Mouse (Mus musculus) midbrain, embryonic 10.5 days (tissue): Measurements from ENCODE around the gene Gm42742. TPM values are rescaled to one million over a fixed set of nuclear protein-coding genes. Genes with fewer than 3 reads are reported as not detected.
A peak's percentile ranks its signal among the peaks of the same experiment; 100 is the strongest.

Source experiments
- DNase-seq: peaks from one replicate; pipeline ENCODE4 v3.0.0-alpha.2; 2017; ENCODE audit warnings: low spot score
- H3K27ac ChIP-seq: fragments of 300-500 bp; sonication (generic); replicated peaks from 2 replicates; pipeline ENCODE4 v1.5.1; 2016; ENCODE audit warnings: mild to moderate bottlenecking
- H3K27me3 ChIP-seq: fragments of 300-500 bp; sonication (generic); 2 replicates; pipeline ENCODE4 v1.6.1; 2016; ENCODE audit warnings: low read depth, mild to moderate bottlenecking; ENCODE audit not compliant: poor library complexity, severe bottlenecking
- H3K36me3 ChIP-seq: fragments of 300-500 bp; sonication (generic); 2 replicates; pipeline ENCODE4 v1.6.1; 2016; ENCODE audit warnings: mild to moderate bottlenecking, moderate library complexity
- H3K4me1 ChIP-seq: fragments of 300-500 bp; sonication (generic); 2 replicates; pipeline ENCODE4 v1.6.1; 2016
- H3K4me3 ChIP-seq: fragments of 300-500 bp; sonication (generic); 2 replicates; pipeline ENCODE4 v1.5.1; 2016; ENCODE audit warnings: mild to moderate bottlenecking, moderate library complexity
- H3K9me3 ChIP-seq: fragments of 300-500 bp; sonication (generic); replicated peaks from 2 replicates; pipeline ENCODE4 v1.6.1; 2016; ENCODE audit warnings: mild to moderate bottlenecking
- WGBS: fragments of 180-500 bp; shearing (Covaris S2); methylation state at CpG from one replicate; pipeline ENCODE4 v1.1.7; 2016; 5-methylcytosine and 5-hydroxymethylcytosine counted together
- polyA plus RNA-seq: library from polyadenylated mRNA; unstranded; fragments of >200 nt; fragmentation: Nextera tagmentation; extraction: Ambion mirVana; gene quantifications from 2 replicates; pipeline ENCODE4 v1.2.1, GENCODE M21; 2016

Gm42742 gene
- polyA plus RNA-seq, 1 experiment from 2014 or later: 55.1 TPM

- peak; percentile 55 for DNase-seq
- Histone ChIP-seq H3K9me3 (no peaks in the 10 kb centered on the region), H3K27ac (peak overlapping the region; percentile 100), H3K27me3 (no peaks in the 10 kb centered on the region), H3K36me3 (peaks cover 74% of the 10 kb centered on the region), H3K4me1 (peaks cover 60% of the 10 kb centered on the region), H3K4me3 (peak overlapping the region; percentile 88)
- WGBS: under 1% methylated on average over 65 of the region's 65 CpGs
Measured at GRCm38 (mm10) chr7:127025556-127026160, 4.8 kb upstream of the Gm42742 start.

GRCm38 (mm10) chr7:127024755-127025555 lies 4.1 kb upstream of the Gm42742 start:
- WGBS: under 1% methylated on average over 30 of the region's 30 CpGs

GRCm38 (mm10) chr7:127023896-127024690 lies 3.2 kb upstream of the Gm42742 start:
- H3K27me3 ChIP-seq: no peaks in the 10 kb centered on the region
- DNase-seq: no peak
- peaks cover 58% of the 10 kb centered on the region for H3K36me3 ChIP-seq
- peak overlapping the region; percentile 100 for H3K27ac ChIP-seq
- H3K9me3 ChIP-seq: no peaks in the 10 kb centered on the region
- H3K4me3 ChIP-seq: peak overlapping the region; percentile 88
- 38% methylated on average over 19 of the region's 19 CpGs for WGBS
- H3K4me1 ChIP-seq: peaks cover 76% of the 10 kb centered on the region

More at GRCm38 (mm10) chr7:127024755-127025555, 4.1 kb upstream of the Gm42742 start:
- H3K36me3 ChIP-seq: peaks cover 67% of the 10 kb centered on the region
- H3K4me3 ChIP-seq: peak overlapping the region; percentile 88
- H3K4me1 ChIP-seq: peaks cover 67% of the 10 kb centered on the region
- H3K9me3 ChIP-seq: no peaks in the 10 kb centered on the region
- H3K27ac ChIP-seq: peak overlapping the region; percentile 100
- peak; percentile 76 for DNase-seq
- no peaks in the 10 kb centered on the region for H3K27me3 ChIP-seq

GRCm38 (mm10) chr7:127023272-127023691 lies 2.4 kb upstream of the Gm42742 start:
- 81% methylated on average over 13 of the region's 13 CpGs for WGBS
- no peak for DNase-seq
- Histone ChIP-seq H3K36me3 (peaks cover 50% of the 10 kb centered on the region), H3K9me3 (no peaks in the 10 kb centered on the region), H3K27ac (peak overlapping the region; percentile 100), H3K4me3 (peak overlapping the region; percentile 88), H3K4me1 (peaks cover 82% of the 10 kb centered on the region), H3K27me3 (no peaks in the 10 kb centered on the region)

- no peak for DNase-seq
- WGBS: 72% methylated on average over 7 of the region's 7 CpGs
- Histone ChIP-seq H3K36me3 (peaks cover 44% of the 10 kb centered on the region), H3K4me1 (peaks cover 82% of the 10 kb centered on the region), H3K27me3 (no peaks in the 10 kb centered on the region), H3K27ac (peak overlapping the region; percentile 100), H3K9me3 (no peaks in the 10 kb centered on the region), H3K4me3 (peak overlapping the region; percentile 88)
Measured at GRCm38 (mm10) chr7:127022528-127023271, 1.8 kb upstream of the Gm42742 start.

- peak overlapping the region; percentile 92 for H3K27ac ChIP-seq
- H3K4me1 ChIP-seq: peaks cover 88% of the 10 kb centered on the region
- no peaks in the 10 kb centered on the region for H3K27me3 ChIP-seq
- H3K9me3 ChIP-seq: no peaks in the 10 kb centered on the region
- peak; percentile 56 for DNase-seq
- peak overlapping the region; percentile 88 for H3K4me3 ChIP-seq
- peaks cover 42% of the 10 kb centered on the region for H3K36me3 ChIP-seq
- WGBS: 49% methylated on average over 5 of the region's 5 CpGs
Measured at GRCm38 (mm10) chr7:127021563-127022527, 948 bp upstream of the Gm42742 start.

- Histone ChIP-seq H3K27me3 (no peaks in the 10 kb centered on the region), H3K36me3 (peaks cover 45% of the 10 kb centered on the region), H3K4me3 (peak overlapping the region; percentile 88), H3K27ac (peak overlapping the region; percentile 92), H3K9me3 (no peaks in the 10 kb centered on the region), H3K4me1 (peaks cover 99% of the 10 kb centered on the region)
- no peak for DNase-seq
- WGBS: 34% methylated on average over 5 of the region's 5 CpGs
Measured at GRCm38 (mm10) chr7:127020491-127020890, 406 bp downstream of the Gm42742 start.

- H3K4me1 ChIP-seq: peaks cover 99% of the 10 kb centered on the region
- no peak for DNase-seq
- peaks cover 45% of the 10 kb centered on the region for H3K36me3 ChIP-seq
- H3K27me3 ChIP-seq: no peaks in the 10 kb centered on the region
- H3K27ac ChIP-seq: peak overlapping the region; percentile 92
- H3K9me3 ChIP-seq: no peaks in the 10 kb centered on the region
- peak overlapping the region; percentile 88 for H3K4me3 ChIP-seq
- 58% methylated on average over 3 of the region's 3 CpGs for WGBS
Measured at GRCm38 (mm10) chr7:127020031-127020430, 866 bp downstream of the Gm42742 start.

GRCm38 (mm10) chr7:127019306-127019960 lies 1.5 kb downstream of the Gm42742 start:
- H3K4me1 ChIP-seq: peaks cover 99% of the 10 kb centered on the region
- WGBS: 82% methylated on average over 14 of the region's 14 CpGs
- no peaks in the 10 kb centered on the region for H3K27me3 ChIP-seq
- DNase-seq: no peak
- H3K27ac ChIP-seq: peak overlapping the region; percentile 96
- H3K36me3 ChIP-seq: peaks cover 45% of the 10 kb centered on the region
- no peaks in the 10 kb centered on the region for H3K9me3 ChIP-seq
- H3K4me3 ChIP-seq: peak overlapping the region; percentile 88

- Histone ChIP-seq H3K9me3 (no peaks in the 10 kb centered on the region), H3K27ac (peak overlapping the region; percentile 96), H3K36me3 (peaks cover 45% of the 10 kb centered on the region), H3K4me1 (peaks cover 98% of the 10 kb centered on the region), H3K4me3 (peak overlapping the region; percentile 88; the same call in 1 of the 2 replicates), H3K27me3 (no peaks in the 10 kb centered on the region)
- DNase-seq: no peak
- WGBS: 79% methylated on average over 15 of the region's 15 CpGs
Measured at GRCm38 (mm10) chr7:127018416-127019305, 2.2 kb downstream of the Gm42742 start.
